ENCODE assay signal across 9 mouse cellular contexts in genomic region chrX:73798502-73798901, GRCm38 (mm10). TPM values are rescaled to one million over a fixed set of nuclear protein-coding genes. Genes with fewer than 3 reads are reported as not detected.
DNase-seq lines count a peak whose midpoint lies in the region; ATAC-seq and TF ChIP-seq lines count a peak whose summit lies in the region.
"Had no signal": no experiment of that assay in that cellular context is flagged by ENCODE, and none has a peak within 500 bp of the region (broad histone marks: within the 10 kb centered on the region; RNA-seq: fewer than 3 reads in every experiment).

No protein-coding gene starts in this region.

- H3K4me3 ChIP-seq in gastrocnemius, adult 2 months, result no peak overlapping the region
- no peak overlapping the region for H3K4me3 ChIP-seq in hindbrain, postnatal 0 days (ENCODE audit: low read length)
- no peak overlapping the region for H3K4me3 ChIP-seq in limb, embryonic 12.5 days (replicated peaks)
- H3K4me3 ChIP-seq in midbrain, embryonic 13.5 days (replicated peaks), result no peak overlapping the region
- H3K4me3 ChIP-seq in spleen, adult 2 months (ENCODE audit: extremely low read depth, insufficient read depth, insufficient read length), result no peak overlapping the region
- H3K4me3 ChIP-seq: myocyte had no signal

- ATAC-seq in hindbrain, postnatal 0 days, result peak; percentile 85
- peak; percentile 81; the same call in 1 of the 2 replicates for ATAC-seq in limb, embryonic 12.5 days (ENCODE audit: insufficient number of reproducible peaks, insufficient read depth, low FRiP score, low TSS enrichment, low read depth)
- peak; percentile 75 for ATAC-seq in midbrain, embryonic 13.5 days

- TF ChIP-seq CTCF in gastrocnemius, adult 2 months (IDR thresholded peaks at IDR 0.05), result peak; percentile 82
- peak; percentile 80 for TF ChIP-seq CTCF in hindbrain, postnatal 0 days (IDR thresholded peaks at IDR 0.05; ENCODE audit: low read depth)
- peak; percentile 82; the same call in 1 of the 2 replicates for TF ChIP-seq CTCF in spleen, adult 2 months (IDR thresholded peaks at IDR 0.05; ENCODE audit: extremely low read depth, insufficient read depth, insufficient read length, insufficient replicate concordance)

- no peak overlapping the region for H3K4me2 ChIP-seq in hindbrain, postnatal 0 days (ENCODE audit: low read depth, low read length)
- no peak overlapping the region for H3K4me2 ChIP-seq in limb, embryonic 12.5 days
- H3K4me2 ChIP-seq in midbrain, embryonic 13.5 days (replicated peaks), result no peak overlapping the region

- H3K36me3 ChIP-seq in hindbrain, postnatal 0 days (ENCODE audit: insufficient read depth, low read length), result no peaks in the 10 kb centered on the region
- peaks cover 11% of the 10 kb centered on the region for H3K36me3 ChIP-seq in limb, embryonic 12.5 days
- peaks cover 16% of the 10 kb centered on the region for H3K36me3 ChIP-seq in midbrain, embryonic 13.5 days
- no peaks in the 10 kb centered on the region for H3K36me3 ChIP-seq in spleen, adult 2 months (ENCODE audit: control insufficient read depth, insufficient read depth, low read length)

- DNase-seq in left cerebral cortex, adult 11 months (ENCODE audit: low spot score), result peak; percentile 47
- DNase-seq in left cerebral cortex, adult 8-10 months (ENCODE audit: low spot score in 2 of 2), result no peak
- peak; percentile 86 to 88 for DNase-seq in cerebellum, postnatal 10 days
- peak; percentile 82 for DNase-seq in gastrocnemius, adult 2 months
- DNase-seq in hindbrain, postnatal 0 days (ENCODE audit: low spot score), result peak; percentile 60
- peak; percentile 19 to 68 for DNase-seq in spleen, adult 2 months (ENCODE audit: low read depth in 1 of 2, low spot score in 2 of 2)

- H3K9me3 ChIP-seq in hindbrain, postnatal 0 days (ENCODE audit: low read length), result no peaks in the 10 kb centered on the region
- H3K9me3 ChIP-seq in limb, embryonic 12.5 days, result no peaks in the 10 kb centered on the region
- H3K9me3 ChIP-seq in midbrain, embryonic 13.5 days, result no peaks in the 10 kb centered on the region

- no peak overlapping the region for H3K9ac ChIP-seq in hindbrain, postnatal 0 days (replicated peaks; ENCODE audit: low read length)
- no peak overlapping the region for H3K9ac ChIP-seq in limb, embryonic 12.5 days (replicated peaks)
- H3K9ac ChIP-seq in midbrain, embryonic 13.5 days (replicated peaks), result no peak overlapping the region

- H3K27me3 ChIP-seq in hindbrain, postnatal 0 days (ENCODE audit: insufficient read depth, low read length), result no peaks in the 10 kb centered on the region
- H3K27me3 ChIP-seq in limb, embryonic 12.5 days, result peaks cover 17% of the 10 kb centered on the region; the same call in 1 of the 2 replicates
- H3K27me3 ChIP-seq in midbrain, embryonic 13.5 days, result no peaks in the 10 kb centered on the region
- H3K27me3 ChIP-seq in spleen, adult 2 months (ENCODE audit: control insufficient read depth, insufficient read depth, low read length), result no peaks in the 10 kb centered on the region

- H3K27ac ChIP-seq in gastrocnemius, adult 2 months, result no peak overlapping the region
- no peak overlapping the region for H3K27ac ChIP-seq in hindbrain, postnatal 0 days
- no peak overlapping the region for H3K27ac ChIP-seq in limb, embryonic 12.5 days
- H3K27ac ChIP-seq in midbrain, embryonic 13.5 days, result no peak overlapping the region
- H3K27ac ChIP-seq in spleen, adult 2 months (ENCODE audit: insufficient read depth, low read length), result no peak overlapping the region

- 45% methylated on average over 9 of the region's 9 CpGs for WGBS in hindbrain, postnatal 0 days
- WGBS in limb, embryonic 12.5 days, result 29% methylated on average over 9 of the region's 9 CpGs
- 38% methylated on average over 9 of the region's 9 CpGs for WGBS in midbrain, embryonic 13.5 days
- 27% methylated on average over 9 of the region's 9 CpGs for WGBS in spleen, adult 2 months

- no peaks in the 10 kb centered on the region for H3K4me1 ChIP-seq in hindbrain, postnatal 0 days (ENCODE audit: insufficient read depth, low read length)
- H3K4me1 ChIP-seq in limb, embryonic 12.5 days (replicated peaks), result no peaks in the 10 kb centered on the region
- H3K4me1 ChIP-seq in midbrain, embryonic 13.5 days (replicated peaks), result no peaks in the 10 kb centered on the region
- H3K4me1 ChIP-seq in spleen, adult 2 months (ENCODE audit: control insufficient read depth, insufficient read depth, insufficient read length), result no peaks in the 10 kb centered on the region

- intact Hi-C loops in gastrocnemius, adult 2 months (cut with DNase I), result loop anchor here (2.0 to 10.0 kb wide), 4 partner anchors 96 to 614 kb away; partner anchors contain the start of gene Flna

- TF ChIP-seq POLR2A in spleen, adult 2 months (IDR thresholded peaks at IDR 0.05; ENCODE audit: low read depth, low read length), result no peak

RNA-seq across cellular contexts. Expression of gene Ssr4, which starts 11.7 kb away (rescaled TPM):
- total RNA-seq in left cerebral cortex, adult 8-10 months (2022), result 100 to 1,000 TPM in 2 of 4 experiments, 10 to 100 TPM in 2; 90.7 to 130 (median 99.7) TPM
- 10 to 100 TPM; 77.3 to 79.0 TPM for total RNA-seq in gastrocnemius, adult 2 months (2021)
- 89.0 and 144 TPM in 2 replicates for total RNA-seq in hindbrain, postnatal 0 days (2014; rRNA removed)
- polyA plus RNA-seq in hindbrain, postnatal 0 days (2015; fragmentation: Nextera tagmentation; extraction: Ambion mirVana), result 196 and 199 TPM in 2 replicates
- 136 and 142 TPM in 2 replicates for polyA plus RNA-seq in limb, embryonic 12.5 days (2016; fragmentation: Nextera tagmentation; extraction: Ambion mirVana)
- 133 and 139 TPM in 2 replicates for polyA plus RNA-seq in midbrain, embryonic 13.5 days (2015; fragmentation: Nextera tagmentation; extraction: Ambion mirVana)
- 138 and 141 TPM in 2 replicates for polyA plus RNA-seq in spleen, adult 2 months (2012; rRNA removed)

RNA-seq across cellular contexts. Expression of gene Idh3g, which starts 11.8 kb away (rescaled TPM):
- total RNA-seq in left cerebral cortex, adult 8-10 months (2022), result 100 to 1,000 TPM; 192 to 222 (median 206) TPM
- total RNA-seq in gastrocnemius, adult 2 months (2021), result 100 to 1,000 TPM; 384 to 433 TPM
- 238 and 257 TPM in 2 replicates for total RNA-seq in hindbrain, postnatal 0 days (2014; rRNA removed)
- 244 and 248 TPM in 2 replicates for polyA plus RNA-seq in hindbrain, postnatal 0 days (2015; fragmentation: Nextera tagmentation; extraction: Ambion mirVana)
- polyA plus RNA-seq in limb, embryonic 12.5 days (2016; fragmentation: Nextera tagmentation; extraction: Ambion mirVana), result 168 and 172 TPM in 2 replicates
- polyA plus RNA-seq in midbrain, embryonic 13.5 days (2015; fragmentation: Nextera tagmentation; extraction: Ambion mirVana), result 225 and 228 TPM in 2 replicates
- polyA plus RNA-seq in spleen, adult 2 months (2012; rRNA removed), result 170 TPM in 2 replicates

RNA-seq across cellular contexts. Expression of gene Srpk3, which starts 24.3 kb away (rescaled TPM):
- 10 to 100 TPM in 2 of 4 experiments, 1 to 10 TPM in 2; 7.5 to 11.3 (median 9.3) TPM for total RNA-seq in left cerebral cortex, adult 8-10 months (2022)
- total RNA-seq in gastrocnemius, adult 2 months (2021), result 10 to 100 TPM; 34.6 to 41.2 TPM
- 1.8 and 2.1 TPM in 2 replicates for total RNA-seq in hindbrain, postnatal 0 days (2014; rRNA removed)
- polyA plus RNA-seq in hindbrain, postnatal 0 days (2015; fragmentation: Nextera tagmentation; extraction: Ambion mirVana), result 2.7 and 2.9 TPM in 2 replicates
- 9.6 and 12.9 TPM in 2 replicates for polyA plus RNA-seq in limb, embryonic 12.5 days (2016; fragmentation: Nextera tagmentation; extraction: Ambion mirVana)
- polyA plus RNA-seq in midbrain, embryonic 13.5 days (2015; fragmentation: Nextera tagmentation; extraction: Ambion mirVana), result 1.3 and 1.4 TPM in 2 replicates
- polyA plus RNA-seq in spleen, adult 2 months (2012; rRNA removed), result 109 and 119 TPM in 2 replicates

RNA-seq across cellular contexts. Expression of gene Pdzd4, which starts 26.3 kb away (rescaled TPM):
- total RNA-seq in left cerebral cortex, adult 8-10 months (2022), result 100 to 1,000 TPM; 105 to 117 (median 113) TPM
- total RNA-seq in gastrocnemius, adult 2 months (2021), result 1 to 10 TPM in 1 of 2 experiments, under 1 TPM in 1; 0.56 to 1.3 TPM
- total RNA-seq in hindbrain, postnatal 0 days (2014; rRNA removed), result 137 and 159 TPM in 2 replicates
- 3.4 and 3.5 TPM in 2 replicates for polyA plus RNA-seq in hindbrain, postnatal 0 days (2015; fragmentation: Nextera tagmentation; extraction: Ambion mirVana)
- 0.87 and 1.4 TPM in 2 replicates for polyA plus RNA-seq in limb, embryonic 12.5 days (2016; fragmentation: Nextera tagmentation; extraction: Ambion mirVana)
- polyA plus RNA-seq in midbrain, embryonic 13.5 days (2015; fragmentation: Nextera tagmentation; extraction: Ambion mirVana), result 4.3 and 4.7 TPM in 2 replicates
- polyA plus RNA-seq in spleen, adult 2 months (2012; rRNA removed), result 2.4 TPM in 2 replicates

RNA-seq across cellular contexts. Expression of gene Plxnb3, which starts 41.6 kb away (rescaled TPM):
- total RNA-seq in left cerebral cortex, adult 8-10 months (2022), result 10 to 100 TPM; 12.1 to 13.3 (median 12.8) TPM
- total RNA-seq in gastrocnemius, adult 2 months (2021), result under 1 TPM; 0.54 to 0.75 TPM
- total RNA-seq in hindbrain, postnatal 0 days (2014; rRNA removed), result 7.4 and 13.6 TPM in 2 replicates
- 1.8 and 2.0 TPM in 2 replicates for polyA plus RNA-seq in hindbrain, postnatal 0 days (2015; fragmentation: Nextera tagmentation; extraction: Ambion mirVana)
- 0.21 and 0.22 TPM in 2 replicates for polyA plus RNA-seq in limb, embryonic 12.5 days (2016; fragmentation: Nextera tagmentation; extraction: Ambion mirVana)
- polyA plus RNA-seq in midbrain, embryonic 13.5 days (2015; fragmentation: Nextera tagmentation; extraction: Ambion mirVana), result 0.07 and 0.08 TPM in 2 replicates
- 0.62 and 1.2 TPM in 2 replicates for polyA plus RNA-seq in spleen, adult 2 months (2012; rRNA removed)

Comparison
In these comparisons a context has a peak if more than half of its experiments do, and no peak if none do; other contexts are left out.
1. DNase-seq: peak in left cerebral cortex, adult 11 months (single experiment), cerebellum, postnatal 10 days (2 of 2), gastrocnemius, adult 2 months (single experiment), hindbrain, postnatal 0 days (single experiment) and spleen, adult 2 months (2 of 2); none in left cerebral cortex, adult 8-10 months (0 of 2).
2. Peak in every context shown above with its lines, with median percentiles within 50 percentile points of each other: CTCF ChIP-seq and ATAC-seq.